Mouse (Mus musculus) lung, embryonic 16.5 days (tissue): ENCODE measurements around the gene Rdx. TPM values are rescaled to one million over a fixed set of nuclear protein-coding genes. Genes with fewer than 3 reads are reported as not detected.
A peak's percentile ranks its signal among the peaks of the same experiment; 100 is the strongest.

ENCODE experiments used
- ATAC-seq: fragments of 200-750 bp; cut with Nextera tagmentation; 2 replicates; pipeline ENCODE4 v1.8.0; 2017; ENCODE audit warnings: low read depth, mild to moderate bottlenecking, moderate library complexity
- H3K27ac ChIP-seq: fragments of 300-500 bp; sonication (generic); 2 replicates; pipeline ENCODE4 v1.5.1; 2014; ENCODE audit warnings: mild to moderate bottlenecking, control low read depth, low read length
- H3K27me3 ChIP-seq: fragments of 300-500 bp; sonication (generic); 2 replicates; pipeline ENCODE4 v1.6.1; 2014; ENCODE audit warnings: low read depth, low read length, mixed read lengths; ENCODE audit not compliant: control insufficient read depth, insufficient read depth
- H3K36me3 ChIP-seq: fragments of 300-500 bp; sonication (generic); 2 replicates; pipeline ENCODE4 v1.6.1; 2014; ENCODE audit warnings: low read length; ENCODE audit not compliant: control insufficient read depth, insufficient read depth
- H3K4me1 ChIP-seq: fragments of 300-500 bp; sonication (generic); replicated peaks from 2 replicates; pipeline ENCODE4 v1.6.1; 2014; ENCODE audit warnings: low read length, mixed read lengths; ENCODE audit not compliant: control insufficient read depth, insufficient read depth
- H3K4me2 ChIP-seq: fragments of 300-500 bp; sonication (generic); 2 replicates; pipeline ENCODE4 v1.6.1; 2014; ENCODE audit warnings: low read depth, low read length, control low read depth
- H3K4me3 ChIP-seq: fragments of 300-500 bp; sonication (generic); 2 replicates; pipeline ENCODE4 v1.5.1; 2014; ENCODE audit warnings: mild to moderate bottlenecking, low read length, control low read depth
- H3K9ac ChIP-seq: fragments of 300-500 bp; sonication (generic); 2 replicates; pipeline ENCODE4 v1.6.1; 2014; ENCODE audit warnings: low read length, control low read depth
- H3K9me3 ChIP-seq: fragments of 300-500 bp; sonication (generic); 2 replicates; pipeline ENCODE4 v1.6.1; 2016; ENCODE audit warnings: low read length; ENCODE audit not compliant: control insufficient read depth
- WGBS: fragments of 180-500 bp; shearing (Covaris S2); extraction: QIAGEN DNeasy Blood & Tissue Kit; methylation state at CpG from one replicate; pipeline ENCODE4 v1.1.7; 2014; 5-methylcytosine and 5-hydroxymethylcytosine counted together
- polyA plus RNA-seq: library from polyadenylated mRNA; unstranded; fragments of >200 nt; fragmentation: Nextera tagmentation; extraction: Ambion mirVana; gene quantifications from 2 replicates; pipeline ENCODE4 v1.2.1, GENCODE M21; 2015

The Rdx gene
- polyA plus RNA-seq, 1 experiment from 2014 or later = 115 TPM

DNA sequence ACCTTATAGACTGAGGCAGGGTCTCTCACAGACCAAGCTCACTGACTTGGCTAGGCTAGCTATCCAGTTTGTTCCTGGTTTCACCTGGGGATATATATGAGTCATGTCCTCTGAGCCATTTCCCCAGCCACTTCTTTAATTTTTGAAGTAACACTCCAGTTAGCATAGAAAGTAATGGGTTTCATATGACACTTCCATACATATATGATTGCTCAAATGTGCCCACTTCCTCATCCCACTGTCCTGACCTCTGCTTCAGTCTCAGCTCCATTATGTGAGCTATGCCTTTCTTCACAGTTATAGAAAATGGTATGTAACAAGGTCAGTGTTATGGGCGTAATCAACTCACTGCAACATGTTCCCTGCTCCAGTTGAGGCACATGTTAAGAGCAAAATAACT is 28.5 kb upstream of the Rdx start:
- H3K27me3 ChIP-seq = no peaks in the 10 kb centered on the region
- no peaks in the 10 kb centered on the region for H3K36me3 ChIP-seq
- H3K4me2 ChIP-seq = no peak overlapping the region
- no peak overlapping the region for H3K4me3 ChIP-seq
- ATAC-seq = no peak
- 83% methylated on average over 1 of the region's 1 CpGs for WGBS
- H3K9me3 ChIP-seq = no peaks in the 10 kb centered on the region
- H3K27ac ChIP-seq = no peak overlapping the region
- no peaks in the 10 kb centered on the region for H3K4me1 ChIP-seq
- H3K9ac ChIP-seq = no peak overlapping the region

DNA sequence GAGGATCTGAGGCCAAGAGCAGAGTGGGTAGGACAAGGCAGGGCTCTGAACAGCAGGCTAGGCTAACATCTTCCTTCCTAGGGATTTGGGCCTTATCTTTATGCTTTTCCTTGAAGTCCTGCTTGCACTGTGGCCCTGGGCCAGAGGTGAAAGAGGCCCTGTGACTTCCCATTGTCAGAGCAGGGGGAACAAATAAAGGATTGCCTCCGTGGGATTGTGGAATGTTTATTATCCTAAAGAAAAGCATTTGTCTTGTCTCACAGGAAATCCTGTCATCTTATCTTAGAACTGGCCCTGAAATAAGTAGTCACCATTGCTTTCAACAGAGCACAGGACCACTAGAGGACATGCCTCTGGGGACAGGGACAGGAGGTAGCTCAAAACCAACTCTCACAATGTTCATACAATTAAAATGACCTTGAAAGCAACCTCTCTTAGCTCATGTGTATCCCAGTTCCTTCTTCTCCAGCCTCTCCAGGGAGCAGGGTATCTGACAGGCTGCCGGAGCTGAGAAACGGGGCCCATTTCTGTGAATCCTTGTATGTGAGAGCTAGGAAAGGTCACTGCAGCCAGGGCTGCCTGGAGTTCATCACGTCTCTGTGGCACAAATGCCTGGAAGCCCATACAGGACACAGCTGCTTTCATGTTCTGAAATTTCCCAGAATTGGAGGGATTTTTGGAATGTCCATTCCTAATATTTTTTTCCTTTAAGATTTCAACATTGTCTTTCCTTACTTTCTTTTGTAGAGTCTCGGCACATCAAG is 19.5 kb upstream of the Rdx start:
- no peaks in the 10 kb centered on the region for H3K9me3 ChIP-seq
- H3K4me3 ChIP-seq = no peak overlapping the region
- ATAC-seq = peak; percentile 78
- H3K27ac ChIP-seq = peak overlapping the region; percentile 78
- whole genome bisulfite sequencing = 32% methylated on average over 5 of the region's 5 CpGs
- no peak overlapping the region for H3K9ac ChIP-seq
- H3K36me3 ChIP-seq = no peaks in the 10 kb centered on the region
- no peaks in the 10 kb centered on the region for H3K27me3 ChIP-seq
- H3K4me2 ChIP-seq = no peak overlapping the region
- peaks cover 14% of the 10 kb centered on the region for H3K4me1 ChIP-seq

DNA sequence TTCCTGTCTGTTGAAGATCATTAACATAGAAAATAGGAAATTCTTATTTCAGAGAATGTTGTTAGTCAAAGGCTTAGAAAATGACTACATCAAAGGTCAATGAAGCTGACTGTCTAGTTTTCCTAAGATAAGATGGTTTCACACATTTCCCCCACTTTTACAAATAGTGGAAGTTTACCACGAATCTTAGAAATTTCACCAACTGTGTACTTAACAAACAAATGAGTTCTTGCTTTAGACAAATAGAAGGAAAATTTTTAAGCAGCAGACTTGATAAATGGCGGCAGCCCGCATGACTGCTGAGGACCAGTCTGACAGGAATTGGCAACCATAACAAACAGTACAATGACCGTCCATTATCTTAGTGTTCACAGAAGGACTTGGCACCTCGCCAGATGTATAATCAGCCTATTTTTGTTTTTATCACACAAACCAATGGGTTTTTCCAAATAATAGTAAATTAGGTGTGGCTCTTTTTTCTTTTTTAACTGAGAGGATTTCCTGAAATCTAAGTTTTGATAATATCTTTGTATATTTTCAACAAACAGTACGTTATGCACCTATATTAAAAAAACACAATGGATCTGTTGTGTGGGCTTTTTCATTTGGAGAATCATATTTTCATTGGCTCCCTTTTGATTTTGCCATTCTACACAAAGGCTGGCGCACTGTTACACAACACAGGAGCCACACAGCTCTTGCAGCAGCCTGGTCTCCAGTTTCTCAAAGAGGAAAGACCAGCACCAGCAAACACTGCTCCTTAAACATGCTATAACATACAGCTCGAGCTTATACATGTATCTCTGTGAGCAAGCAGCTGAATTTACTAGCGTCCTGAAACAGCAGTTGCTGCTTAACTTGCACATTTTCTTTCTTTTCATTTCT is 18.2 kb upstream of the Rdx start:
- Histone ChIP-seq H3K27me3 (no peaks in the 10 kb centered on the region), H3K4me2 (no peak overlapping the region), H3K9ac (no peak overlapping the region), H3K27ac (peak overlapping the region; percentile 58; the same call in 1 of the 2 replicates), H3K36me3 (no peaks in the 10 kb centered on the region), H3K4me3 (no peak overlapping the region), H3K9me3 (no peaks in the 10 kb centered on the region), H3K4me1 (peaks cover 14% of the 10 kb centered on the region)
- ATAC-seq = peak; percentile 64; the same call in 1 of the 2 replicates
- WGBS = 27% methylated on average over 9 of the region's 9 CpGs

DNA sequence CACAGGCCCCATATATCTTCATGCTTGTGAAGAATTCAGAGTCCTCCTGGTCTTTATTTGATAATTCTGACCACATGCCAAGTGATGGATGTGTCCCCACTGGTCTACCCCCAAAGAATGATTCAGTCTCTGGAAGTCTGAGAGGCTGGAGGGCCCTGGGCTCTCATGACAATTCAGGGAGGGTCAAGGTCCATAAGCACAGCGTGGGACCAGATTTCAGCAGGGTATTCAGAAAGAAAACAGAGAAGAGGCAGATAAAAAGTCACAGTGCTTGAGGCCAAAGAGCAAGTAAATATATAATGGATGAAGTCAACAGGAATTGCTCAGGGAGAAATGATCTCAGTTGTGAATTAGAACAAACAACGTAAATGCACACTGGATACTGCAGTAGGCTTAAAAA is 15.5 kb upstream of the Rdx start:
- H3K36me3 ChIP-seq = no peaks in the 10 kb centered on the region
- no peak overlapping the region for H3K4me2 ChIP-seq
- H3K4me3 ChIP-seq = no peak overlapping the region
- H3K9ac ChIP-seq = no peak overlapping the region
- no peaks in the 10 kb centered on the region for H3K9me3 ChIP-seq
- H3K27ac ChIP-seq = no peak overlapping the region
- H3K4me1 ChIP-seq = peaks cover 14% of the 10 kb centered on the region
- ATAC-seq = no peak
- H3K27me3 ChIP-seq = no peaks in the 10 kb centered on the region
- WGBS = 77% methylated on average over 2 of the region's 2 CpGs

DNA sequence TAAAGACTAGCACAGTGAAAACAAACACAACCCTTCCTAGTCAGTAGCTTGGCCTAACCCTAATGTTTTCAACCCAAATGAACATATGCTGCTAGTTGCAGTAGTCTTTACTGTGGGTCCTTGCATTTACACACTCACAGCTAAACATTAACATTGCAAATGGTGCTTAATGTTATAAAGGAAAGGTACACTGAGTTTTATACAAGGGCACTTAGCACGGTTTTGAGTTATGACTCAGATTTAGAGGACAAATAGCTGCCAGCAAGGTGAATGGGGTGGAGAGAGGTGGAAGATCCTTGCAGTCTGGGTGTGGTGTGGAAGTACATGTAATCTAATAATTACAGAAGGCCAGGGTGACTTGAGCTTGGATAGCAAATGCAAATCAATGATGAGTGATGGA is 9.5 kb upstream of the Rdx start:
- no peak for ATAC-seq
- no peak overlapping the region for H3K4me2 ChIP-seq
- H3K4me1 ChIP-seq = no peaks in the 10 kb centered on the region
- H3K9ac ChIP-seq = no peak overlapping the region
- H3K27ac ChIP-seq = no peak overlapping the region
- H3K9me3 ChIP-seq = 0 out of 2 replicates have a peak, but pooled peaks cover 2% of the 10 kb centered on the region
- no peak overlapping the region for H3K4me3 ChIP-seq
- H3K36me3 ChIP-seq = no peaks in the 10 kb centered on the region
- H3K27me3 ChIP-seq = no peaks in the 10 kb centered on the region
- 79% methylated on average over 1 of the region's 1 CpGs for whole genome bisulfite sequencing

DNA sequence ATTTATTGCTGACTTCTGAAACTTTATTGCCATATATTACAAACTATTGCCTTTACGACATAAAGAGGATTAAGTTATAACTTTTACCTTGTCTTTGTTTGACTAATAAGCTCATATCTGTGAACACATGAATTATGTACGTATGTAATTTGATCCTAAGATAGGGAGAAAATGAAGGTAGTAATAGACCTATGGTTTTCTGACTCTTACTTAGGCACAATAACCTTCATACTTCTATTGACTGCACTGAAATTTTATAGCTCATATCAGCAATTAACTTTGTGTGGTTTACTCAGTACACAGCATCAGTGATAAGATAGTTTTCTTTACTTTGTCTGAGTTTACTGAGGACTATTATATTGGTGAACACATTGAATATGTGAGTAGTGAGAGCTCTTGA is 5.3 kb upstream of the Rdx start:
- Histone ChIP-seq H3K9ac (no peak overlapping the region), H3K36me3 (no peaks in the 10 kb centered on the region), H3K27me3 (no peaks in the 10 kb centered on the region), H3K4me1 (peaks cover under 1% of the 10 kb centered on the region; the same call in 1 of the 2 replicates), H3K9me3 (0 out of 2 replicates have a peak, but pooled peaks cover 2% of the 10 kb centered on the region), H3K27ac (no peak overlapping the region), H3K4me2 (no peak overlapping the region), H3K4me3 (no peak overlapping the region)
- no peak for ATAC-seq
- 63% methylated on average over 2 of the region's 2 CpGs for WGBS

DNA sequence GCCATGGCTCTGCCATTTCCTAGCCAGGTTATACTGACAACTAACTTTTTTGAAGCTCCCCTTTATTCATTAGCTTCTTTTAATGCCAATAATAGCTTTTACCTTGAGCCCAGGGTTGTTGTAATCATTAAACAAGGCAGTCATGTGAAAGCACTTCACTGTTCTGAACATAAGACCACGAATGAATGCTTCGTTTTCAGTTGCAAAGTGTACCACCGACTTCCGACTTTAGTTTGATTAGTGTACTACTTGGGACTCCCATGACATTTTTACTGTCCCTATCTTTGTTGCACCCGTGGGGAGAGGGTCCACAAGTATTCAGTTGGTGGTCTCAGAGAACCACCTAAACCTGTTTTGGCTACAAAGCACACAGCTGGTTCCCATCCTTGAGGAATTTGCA is 287 bp upstream of the Rdx start:
- H3K9me3 ChIP-seq = no peaks in the 10 kb centered on the region
- H3K4me1 ChIP-seq = peaks cover 19% of the 10 kb centered on the region
- H3K27ac ChIP-seq = peak overlapping the region; percentile 99; the same call in 1 of the 2 replicates
- no peaks in the 10 kb centered on the region for H3K27me3 ChIP-seq
- H3K4me3 ChIP-seq = peak overlapping the region; percentile 91
- WGBS = 32% methylated on average over 5 of the region's 5 CpGs
- no peak for ATAC-seq
- H3K9ac ChIP-seq = peak overlapping the region; percentile 99
- H3K4me2 ChIP-seq = peak overlapping the region; percentile 72
- no peaks in the 10 kb centered on the region for H3K36me3 ChIP-seq

DNA sequence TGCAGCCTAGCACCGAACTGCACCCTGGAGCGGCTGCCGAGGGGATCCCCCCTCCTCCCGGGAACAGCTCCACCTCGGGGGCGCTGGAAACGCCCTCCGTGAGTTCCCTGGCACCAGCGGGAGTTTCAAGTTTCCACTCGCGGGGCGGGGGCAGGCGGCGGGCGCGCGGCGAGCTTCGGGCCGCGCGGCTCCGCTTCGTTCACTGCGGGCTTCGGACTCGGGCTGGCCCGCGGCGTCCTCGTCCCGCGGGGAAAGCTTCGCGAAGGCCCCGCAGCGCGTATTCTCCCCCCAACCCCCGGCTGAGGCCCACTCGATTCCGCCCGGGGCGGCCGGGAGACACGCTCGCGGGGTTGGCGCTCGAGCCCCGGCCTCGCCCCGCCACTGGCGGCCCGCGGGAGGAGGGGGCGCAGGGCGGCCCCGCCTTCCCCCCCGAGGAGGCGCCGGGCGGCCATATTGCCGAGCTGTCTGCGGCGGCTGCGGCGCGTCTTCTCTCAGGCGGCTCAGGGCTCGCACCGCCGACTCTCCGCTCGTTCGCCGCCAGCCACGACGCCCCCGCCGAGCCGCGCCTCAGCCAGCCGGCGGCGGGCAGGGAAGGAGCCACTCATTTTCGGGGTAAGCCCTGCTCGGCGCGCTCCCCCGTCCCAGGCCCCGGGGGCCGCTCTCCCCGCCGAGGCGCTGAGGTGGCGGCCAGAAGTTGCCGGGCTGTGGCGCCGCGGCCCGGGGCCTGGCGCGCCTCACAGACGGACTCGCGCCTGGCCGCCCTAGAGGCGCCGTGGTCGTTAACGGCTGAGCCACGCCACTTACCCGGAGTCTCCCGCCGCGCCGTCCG is 1.1 kb downstream of the Rdx start:
- under 1% methylated on average over 79 of the region's 118 CpGs for WGBS

More for the DNA sequence above, 1.1 kb downstream of the Rdx start:
- H3K4me2 ChIP-seq = peak overlapping the region; percentile 77
- no peaks in the 10 kb centered on the region for H3K36me3 ChIP-seq
- peak overlapping the region; percentile 99 for H3K9ac ChIP-seq
- no peaks in the 10 kb centered on the region for H3K27me3 ChIP-seq
- peak overlapping the region; percentile 99 for H3K27ac ChIP-seq
- H3K9me3 ChIP-seq = no peaks in the 10 kb centered on the region
- ATAC-seq = peak; percentile 95
- peak overlapping the region; percentile 91 for H3K4me3 ChIP-seq
- peaks cover 19% of the 10 kb centered on the region for H3K4me1 ChIP-seq
